Mouse (Mus musculus): ENCODE data around the gene Gcnt2.
"Not testable (repeated sequence)": the region's sequence is repeated elsewhere in the genome, so short reads cannot be mapped to it uniquely, and the experiment has no call there.

The Gcnt2 gene

GRCm38 (mm10) chr13:40987608-40988303 lies 128.2 kb downstream of the Gcnt2 start:
- not testable (repeated sequence) for DNase-seq (ENCODE audit: low read depth, low spot score)

GRCm38 (mm10) chr13:40988418-40988817 lies 128.9 kb downstream of the Gcnt2 start:
- DNase-seq (ENCODE audit: low read depth, low spot score) = no peak

GRCm38 (mm10) chr13:40994487-40995263 lies 135.1 kb downstream of the Gcnt2 start:
- peak; percentile 60 for DNase-seq (ENCODE audit: low read depth, low spot score)

GRCm38 (mm10) chr13:40998537-40998936 lies 139.0 kb downstream of the Gcnt2 start:
- not testable (repeated sequence) for DNase-seq (ENCODE audit: low read depth, low spot score)

DNA sequence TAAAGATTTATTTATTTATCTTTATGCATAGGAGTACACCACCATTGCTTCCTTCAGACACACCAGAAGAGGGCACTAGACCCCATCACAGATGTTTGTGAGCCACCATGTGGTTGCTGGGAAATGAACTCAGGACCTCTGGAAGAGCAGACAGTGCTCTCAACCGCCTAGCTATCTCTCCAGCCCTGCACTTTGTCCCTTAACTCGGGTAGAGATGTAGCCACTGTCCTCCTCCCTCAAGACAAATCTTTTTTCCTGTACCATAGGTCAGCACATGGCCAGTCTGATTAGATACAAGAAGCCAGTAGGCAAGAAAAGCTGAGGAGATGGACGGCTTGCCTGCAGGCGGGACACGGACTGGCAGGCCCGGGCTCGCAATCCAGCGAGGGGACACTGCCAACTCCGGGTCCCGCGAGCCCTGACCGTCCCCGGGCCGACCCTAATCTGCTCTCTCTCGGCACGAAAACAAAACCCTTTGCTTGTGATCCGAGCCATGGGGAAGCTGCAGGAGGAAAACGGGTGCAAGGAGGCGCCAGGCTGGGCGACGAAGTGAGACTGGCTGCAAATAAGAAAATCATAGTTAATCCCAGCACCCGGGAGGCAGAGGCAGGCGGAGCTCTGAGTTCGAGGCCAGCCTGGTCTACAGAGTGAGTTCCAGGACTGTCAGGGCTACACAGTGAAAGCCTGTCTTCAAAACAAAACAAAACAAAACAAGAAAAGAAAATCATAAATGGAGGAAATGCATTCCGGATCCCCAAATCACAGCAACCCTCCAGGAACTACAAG lies 140.8 kb downstream of the Gcnt2 start:
- DNase-seq (ENCODE audit: low read depth, low spot score) = no peak

GRCm38 (mm10) chr13:41000926-41001639 lies 141.5 kb downstream of the Gcnt2 start, which contains the start of gene Pak1ip1:
Gene Pak1ip1, plus strand, starts transcription at chr13:41001023.
- DNase-seq (ENCODE audit: low read depth, low spot score) = peak; percentile 95

- no peak for DNase-seq (ENCODE audit: low read depth, low spot score)
Observed at GRCm38 (mm10) chr13:41002001-41002400, 142.4 kb downstream of the Gcnt2 start.

GRCm38 (mm10) chr13:41006244-41006643 lies 146.7 kb downstream of the Gcnt2 start:
- no peak for DNase-seq (ENCODE audit: low read depth, low spot score)

DNA sequence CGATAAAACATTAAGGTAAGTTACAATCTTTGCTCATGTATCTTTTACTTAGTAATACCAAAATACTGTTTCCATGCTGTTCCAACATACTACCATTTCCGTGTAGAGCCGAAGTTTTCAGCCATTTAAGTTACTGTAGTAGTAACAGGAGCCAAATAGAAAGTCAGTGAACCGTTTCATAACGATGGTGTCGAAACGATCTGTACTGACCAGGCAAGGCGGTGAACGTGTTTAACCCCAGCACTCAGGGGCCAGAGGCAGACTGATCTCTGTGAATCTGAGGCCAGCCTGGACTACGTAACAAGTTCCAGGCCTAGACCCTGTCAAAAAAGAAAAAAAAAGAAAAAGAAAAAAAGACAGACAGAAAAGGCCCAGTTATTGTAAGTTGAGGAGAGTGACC lies 148.7 kb downstream of the Gcnt2 start:
- DNase-seq (ENCODE audit: low read depth, low spot score) = no peak

- DNase-seq (ENCODE audit: low read depth, low spot score) = peak; percentile 73
Observed at GRCm38 (mm10) chr13:41008946-41009345, 149.4 kb downstream of the Gcnt2 start.
